Mouse (Mus musculus): Measurements from ENCODE around the gene Prnp.

Prnp gene

GRCm38 (mm10) chr2:131949767-131950597, 40.3 kb downstream of the Prnp start:
- peak in 1 of 2 experiments; percentile 42 for DNase-seq (ENCODE audit: low spot score in 2 of 2)

GRCm38 (mm10) chr2:131950598-131951095, 40.9 kb downstream of the Prnp start, which contains the start of gene Prnd:
Gene Prnd (plus strand): TSS chr2:131950861.
- no peak for DNase-seq (ENCODE audit: low spot score in 2 of 2)

- no peak for DNase-seq (ENCODE audit: low spot score in 2 of 2)
These were observed 42.7 kb downstream of the Prnp start for GRCm38 (mm10) chr2:131952456-131952855.

GRCm38 (mm10) chr2:131952961-131953538, 43.3 kb downstream of the Prnp start:
- DNase-seq (ENCODE audit: low spot score in 2 of 2) = no peak

- no peak for DNase-seq (ENCODE audit: low spot score in 2 of 2)
These were observed 44.0 kb downstream of the Prnp start for GRCm38 (mm10) chr2:131953711-131954110.

GRCm38 (mm10) chr2:131954835-131955234, 45.1 kb downstream of the Prnp start:
- no peak for DNase-seq (ENCODE audit: low spot score in 2 of 2)

- DNase-seq (ENCODE audit: low spot score in 2 of 2) = no peak
These were observed 45.5 kb downstream of the Prnp start for GRCm38 (mm10) chr2:131955264-131955663.

GRCm38 (mm10) chr2:131956336-131957256, 46.9 kb downstream of the Prnp start:
- DNase-seq (ENCODE audit: low spot score in 2 of 2) = no peak

GRCm38 (mm10) chr2:131957731-131958222, 48.0 kb downstream of the Prnp start:
- DNase-seq (ENCODE audit: low spot score in 2 of 2) = no peak

- DNase-seq (ENCODE audit: low spot score in 2 of 2) = no peak
These were observed 51.9 kb downstream of the Prnp start for GRCm38 (mm10) chr2:131961671-131962070.

GRCm38 (mm10) chr2:131970597-131970996, 60.9 kb downstream of the Prnp start:
- no peak for DNase-seq (ENCODE audit: low spot score in 2 of 2)

- no peak for DNase-seq (ENCODE audit: low spot score in 2 of 2)
These were observed 61.4 kb downstream of the Prnp start for GRCm38 (mm10) chr2:131971098-131971497.

GRCm38 (mm10) chr2:131976663-131977062, 66.9 kb downstream of the Prnp start:
- no peak for DNase-seq (ENCODE audit: low spot score in 2 of 2)

- no peak for DNase-seq (ENCODE audit: low spot score in 2 of 2)
These were observed 71.1 kb downstream of the Prnp start for GRCm38 (mm10) chr2:131980866-131981265.

- DNase-seq (ENCODE audit: low spot score in 2 of 2) = no peak
These were observed 72.9 kb downstream of the Prnp start for GRCm38 (mm10) chr2:131982546-131983196.

GRCm38 (mm10) chr2:131987950-131988349, 78.2 kb downstream of the Prnp start:
- DNase-seq (ENCODE audit: low spot score in 2 of 2) = no peak

Measured in right cerebral cortex, postnatal 36 days (tissue).